Mouse (Mus musculus) liver, embryonic 14.5 days (tissue): ENCODE data around the gene Apln.

Experiments used
- CTCF ChIP-seq: IDR thresholded peaks from 2 replicates; pipeline ENCODE4 v1.5.1; 2016; ENCODE audit warnings: antibody characterized with exemption, low read depth, control low read depth
- EP300 ChIP-seq: IDR thresholded peaks from 2 replicates; pipeline ENCODE4 v1.6.1; 2016; ENCODE audit warnings: antibody characterized with exemption, low read depth

- TF ChIP-seq CTCF (no peak), EP300 (no peak)
Observed at GRCm38 (mm10) chrX:48076806-48077425, 42.3 kb upstream of the Apln start.
